Mouse (Mus musculus): ENCODE results near the gene Gm42957. TPM values are rescaled to one million over a fixed set of nuclear protein-coding genes. Genes with fewer than 3 reads are reported as not detected.
"Not testable (repeated sequence)": the region's sequence is repeated elsewhere in the genome, so short reads cannot be mapped to it uniquely, and the experiment has no call there.

The Gm42957 gene
- total RNA-seq, 2 experiments from 2014 or later: 0.17 to 0.66 TPM

DNA sequence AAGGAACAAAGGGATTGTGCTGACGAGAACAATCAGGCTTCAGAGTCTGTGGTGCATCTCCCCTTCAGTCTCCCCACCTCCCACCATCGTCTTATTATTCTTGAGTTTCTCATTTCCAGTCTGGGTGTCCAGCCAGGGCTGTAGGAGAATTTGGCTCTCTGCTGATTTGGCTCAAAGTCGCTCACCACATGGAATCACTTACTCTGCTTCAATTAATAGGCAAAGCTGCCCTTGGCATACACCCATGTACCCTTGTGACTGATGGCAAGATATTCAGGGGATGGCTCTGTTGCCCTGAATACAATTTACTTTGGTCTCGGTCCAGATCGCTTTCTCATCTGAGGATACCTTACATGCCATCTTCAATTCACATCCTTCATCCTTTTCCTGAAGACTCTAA is 32.0 kb upstream of the Gm42957 start:
- DNase-seq (ENCODE audit: low spot score in 2 of 2): no peak
- intact Hi-C loops (cut with DNase I): loop anchor here (2.0 kb wide), 1 partner anchor 25 kb away; the partner anchor contains the start of gene Rbm8a

DNA sequence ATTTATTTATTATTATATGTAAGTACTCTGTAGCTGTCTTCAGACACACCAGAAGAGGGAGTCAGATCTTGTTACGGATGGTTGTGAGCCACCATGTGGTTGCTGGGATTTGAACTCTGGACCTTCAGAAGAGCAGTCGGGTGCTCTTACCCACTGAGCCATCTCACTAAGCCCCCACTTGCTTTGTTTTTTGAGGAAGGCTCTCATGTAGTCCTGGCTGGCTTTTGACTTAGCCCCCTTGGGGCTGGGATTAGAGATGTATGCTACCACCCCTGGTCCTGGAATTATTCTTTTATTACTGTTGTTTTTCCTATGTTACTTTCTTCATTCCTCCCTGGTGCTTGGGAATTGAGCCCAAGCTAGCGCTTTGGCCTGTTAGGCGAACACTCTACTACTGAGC is 29.3 kb upstream of the Gm42957 start:
- intact Hi-C loops (cut with DNase I): not testable (repeated sequence)

DNA sequence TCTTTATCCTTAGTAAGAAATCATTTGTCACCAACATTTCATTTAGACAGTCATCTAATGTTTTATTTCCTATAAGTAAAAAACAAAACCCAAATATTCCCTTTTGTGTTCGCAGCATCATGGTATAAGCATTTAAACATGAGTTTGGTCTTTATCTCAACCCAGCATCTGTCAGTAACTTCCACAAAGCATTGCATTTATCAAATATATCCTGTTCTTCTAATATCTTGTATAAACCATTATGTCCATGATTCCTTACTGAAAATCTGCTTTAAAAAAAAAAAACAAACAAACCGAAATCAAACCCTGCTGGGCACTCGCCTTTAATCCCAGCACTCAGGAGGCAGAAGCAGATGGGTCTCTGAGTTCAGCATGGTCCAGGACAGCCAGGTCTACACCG is 28.7 kb upstream of the Gm42957 start:
- intact Hi-C loops (cut with DNase I): no loop called here
- DNase-seq (ENCODE audit: low spot score in 2 of 2): no peak

More for the DNA sequence above, 29.3 kb upstream of the Gm42957 start:
- not testable (repeated sequence) for DNase-seq (ENCODE audit: low spot score in 2 of 2)

DNA sequence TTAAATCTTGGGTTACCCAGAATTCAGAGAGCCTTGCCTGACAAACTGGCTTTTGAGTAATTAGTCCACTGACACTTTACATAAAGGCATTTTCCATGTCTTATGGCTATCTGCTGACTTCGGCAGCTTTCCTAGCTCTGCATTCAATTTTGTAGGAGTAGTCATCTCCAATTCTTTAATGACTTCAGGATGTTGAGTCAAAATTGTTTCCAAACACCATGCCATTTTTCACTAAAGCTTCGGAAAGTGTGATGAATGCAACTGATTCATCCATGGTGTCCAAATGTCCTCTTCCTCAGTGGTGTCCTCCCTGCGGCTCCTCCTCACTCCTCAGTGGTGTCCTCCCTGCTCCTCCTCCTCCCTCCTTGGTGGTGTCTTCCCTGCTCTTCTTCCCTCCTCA is 17.3 kb upstream of the Gm42957 start:
- intact Hi-C loops (cut with DNase I): no loop called here
- no peak for DNase-seq (ENCODE audit: low spot score in 2 of 2)

DNA sequence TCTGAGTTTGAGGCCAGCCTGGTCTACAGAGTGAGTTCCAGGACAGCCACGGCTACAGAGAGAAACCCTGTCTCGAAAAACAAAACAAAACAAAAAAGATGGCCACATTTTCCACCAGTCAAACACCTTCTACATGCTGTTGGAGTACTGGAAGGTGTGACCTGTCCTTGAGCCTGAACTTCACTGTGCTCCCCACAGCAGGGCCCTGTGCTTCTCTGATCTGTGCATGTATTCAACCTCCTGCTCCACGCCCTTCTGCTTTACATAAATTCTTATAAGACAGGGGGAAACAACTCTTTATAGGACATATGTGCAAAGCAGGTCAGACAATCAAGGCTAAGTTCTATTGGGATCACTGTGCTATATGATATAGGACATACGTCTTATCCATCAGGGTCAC is 12.1 kb upstream of the Gm42957 start:
- DNase-seq (ENCODE audit: low spot score in 2 of 2): no peak
- intact Hi-C loops (cut with DNase I): no loop called here

DNA sequence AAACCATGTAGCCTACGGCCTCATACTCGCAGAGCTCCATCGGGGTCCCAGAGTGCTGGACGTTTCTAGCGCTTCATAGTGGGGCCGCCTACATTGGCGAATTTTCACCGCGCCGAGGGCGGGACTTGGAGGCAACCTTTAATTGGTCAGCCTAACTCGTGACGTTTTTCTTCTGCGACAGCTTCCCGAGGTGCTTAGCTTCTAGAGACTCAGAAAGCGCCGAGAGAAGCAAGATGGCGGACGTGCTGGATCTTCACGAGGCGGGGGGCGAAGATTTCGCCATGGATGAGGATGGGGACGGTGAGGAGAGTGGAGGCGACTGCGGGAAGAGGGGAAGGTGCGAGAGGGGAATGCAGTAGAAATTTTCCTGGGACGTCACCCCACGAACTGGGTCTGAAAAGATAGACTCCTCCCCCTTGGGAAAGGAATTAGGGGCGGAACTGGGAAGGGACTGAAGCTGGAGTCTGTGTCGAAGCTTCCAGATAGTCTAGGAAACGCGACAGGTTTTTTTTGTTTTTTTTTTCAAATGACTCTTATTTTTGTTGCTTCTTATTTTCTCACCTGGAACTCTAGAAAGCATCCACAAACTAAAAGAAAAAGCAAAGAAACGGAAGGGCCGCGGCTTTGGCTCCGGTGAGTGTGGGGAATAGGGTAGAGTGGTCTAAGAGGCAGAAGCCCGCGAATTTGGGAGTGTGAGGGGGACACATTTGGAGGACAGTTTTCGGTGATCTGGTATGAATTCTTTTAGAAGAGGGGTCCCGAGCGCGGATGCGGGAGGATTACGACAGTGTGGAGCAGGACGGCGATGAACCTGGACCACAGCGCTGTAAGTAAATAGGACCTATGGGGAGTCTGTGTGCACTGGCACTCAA is 5.3 kb upstream of the Gm42957 start, which contains the start of gene Rbm8a:
Gene Rbm8a, plus strand, starts transcription at position 205 of the 872 bp plus-strand sequence.
- intact Hi-C loops (cut with DNase I): loop anchor here (2.0 to 10.0 kb wide), 2 partner anchors 27 to 45 kb away; no protein-coding TSS in a partner anchor
- DNase-seq (ENCODE audit: low spot score in 2 of 2): peak; percentile 96 to 97

DNA sequence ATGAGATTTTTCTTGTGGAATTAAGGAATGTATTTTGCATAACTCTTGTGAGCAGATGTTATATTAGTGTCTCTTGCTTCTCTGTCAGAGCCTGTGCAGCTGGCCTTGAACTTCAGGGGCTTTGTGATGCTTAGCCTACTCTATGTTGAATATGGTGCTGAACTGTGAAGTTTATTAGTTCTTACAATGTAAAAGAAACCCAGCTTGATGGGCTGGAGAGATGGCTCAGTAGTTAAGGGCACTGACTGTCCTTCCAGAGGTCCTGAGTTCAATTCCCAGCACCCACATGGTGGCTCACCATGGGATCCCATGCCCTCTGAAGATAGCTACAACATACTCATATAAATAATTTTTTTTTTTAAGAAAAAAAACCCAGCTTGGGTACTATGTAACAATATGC is 3.2 kb upstream of the Gm42957 start:
- intact Hi-C loops (cut with DNase I): loop anchor here (10.0 kb wide), 1 partner anchor 47 kb away; no protein-coding TSS in a partner anchor
- no peak for DNase-seq (ENCODE audit: low spot score in 2 of 2)

DNA sequence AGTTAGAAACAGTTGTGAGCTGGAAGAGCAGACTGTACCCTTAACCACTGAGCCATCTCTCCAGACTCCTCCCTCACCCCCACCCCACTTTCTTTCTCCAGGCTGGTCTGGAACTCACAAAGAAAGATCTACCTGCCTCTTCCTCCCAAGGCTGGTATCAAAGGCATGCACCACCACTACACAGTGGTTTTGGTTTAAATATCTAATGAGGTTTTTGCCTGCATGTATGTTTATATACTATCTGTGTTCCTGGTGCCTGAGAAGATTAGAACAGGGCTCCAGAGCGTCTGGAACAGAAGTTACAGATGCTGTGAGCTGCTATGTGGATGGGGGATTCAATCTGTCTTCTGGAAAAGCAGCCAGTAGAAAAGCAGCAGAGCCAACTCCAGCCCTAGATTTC is 1.3 kb upstream of the Gm42957 start:
- intact Hi-C loops (cut with DNase I): loop anchor here (2.0 to 10.0 kb wide), 2 partner anchors 49 to 83 kb away; no protein-coding TSS in a partner anchor

DNA sequence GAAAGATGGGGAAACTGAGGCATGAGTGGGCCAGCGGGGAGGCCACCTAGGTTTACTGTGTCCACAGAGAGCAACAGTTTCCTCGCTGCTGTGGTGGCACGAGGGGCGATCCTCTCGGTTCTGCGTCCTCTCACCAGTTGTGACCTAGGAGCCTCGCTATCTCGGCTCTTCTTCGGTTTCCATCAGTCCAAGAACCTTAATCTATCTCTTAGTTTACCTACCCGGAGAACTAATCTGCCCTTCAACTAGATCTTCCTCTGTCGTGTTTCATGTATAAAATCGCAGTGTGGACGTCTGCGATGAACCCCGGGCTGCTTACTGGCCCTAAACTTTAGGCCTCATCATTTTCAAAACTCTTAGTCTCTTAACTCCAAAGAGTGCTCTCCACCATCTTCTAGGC is 632 bp downstream of the Gm42957 start:
- no peak for DNase-seq (ENCODE audit: low spot score in 2 of 2)
- intact Hi-C loops (cut with DNase I): loop anchor here (2.0 to 10.0 kb wide), 2 partner anchors 51 to 85 kb away; no protein-coding TSS in a partner anchor

More for the DNA sequence above, 1.3 kb upstream of the Gm42957 start:
- DNase-seq (ENCODE audit: low spot score in 2 of 2): no peak

DNA sequence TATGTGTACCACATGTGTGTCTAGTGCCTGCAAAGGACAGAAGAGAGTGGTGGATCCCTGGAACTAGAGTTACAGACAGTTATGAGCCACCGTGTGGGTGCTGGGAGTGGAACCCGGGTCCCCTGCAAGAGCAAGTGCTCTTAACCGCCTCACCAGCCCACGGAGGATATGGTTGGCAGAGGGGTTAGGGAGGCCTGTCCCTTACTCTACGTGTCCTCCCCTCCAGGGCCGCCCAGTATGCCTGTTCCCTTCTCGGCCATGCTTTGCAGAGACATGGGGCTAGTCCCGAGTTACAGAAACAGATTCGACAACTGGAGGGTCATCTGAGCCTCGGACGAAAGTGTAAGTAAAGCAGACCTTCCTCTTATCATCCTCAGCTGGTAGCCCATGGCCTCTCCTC is 1.2 kb downstream of the Gm42957 start:
- intact Hi-C loops (cut with DNase I): loop anchor here (10.0 kb wide), 1 partner anchor 52 kb away; no protein-coding TSS in a partner anchor
- DNase-seq (ENCODE audit: low spot score in 2 of 2): no peak

DNA sequence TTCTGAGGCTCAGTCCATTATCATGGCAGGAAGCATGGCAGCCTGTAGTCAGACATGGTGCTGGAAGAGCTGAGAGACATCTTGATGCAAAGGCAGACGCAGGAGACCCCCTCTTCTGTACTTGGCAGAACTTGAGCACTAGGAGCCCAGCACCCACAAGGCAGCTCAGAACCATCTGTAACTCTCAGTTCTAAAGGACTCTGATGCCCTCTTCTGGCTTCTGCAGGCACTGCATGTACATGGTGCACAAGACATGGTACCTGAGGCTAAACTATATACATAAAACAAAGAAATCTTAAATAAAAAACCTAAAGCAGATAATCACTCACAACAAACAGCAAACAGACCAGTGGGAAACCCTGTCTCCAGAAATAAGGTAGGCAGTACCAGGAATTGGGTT is 3.9 kb downstream of the Gm42957 start:
- intact Hi-C loops (cut with DNase I): loop anchor here (10.0 kb wide), 1 partner anchor 54 kb away; no protein-coding TSS in a partner anchor
- peak; percentile 26 to 35 for DNase-seq (ENCODE audit: low spot score in 2 of 2)

DNA sequence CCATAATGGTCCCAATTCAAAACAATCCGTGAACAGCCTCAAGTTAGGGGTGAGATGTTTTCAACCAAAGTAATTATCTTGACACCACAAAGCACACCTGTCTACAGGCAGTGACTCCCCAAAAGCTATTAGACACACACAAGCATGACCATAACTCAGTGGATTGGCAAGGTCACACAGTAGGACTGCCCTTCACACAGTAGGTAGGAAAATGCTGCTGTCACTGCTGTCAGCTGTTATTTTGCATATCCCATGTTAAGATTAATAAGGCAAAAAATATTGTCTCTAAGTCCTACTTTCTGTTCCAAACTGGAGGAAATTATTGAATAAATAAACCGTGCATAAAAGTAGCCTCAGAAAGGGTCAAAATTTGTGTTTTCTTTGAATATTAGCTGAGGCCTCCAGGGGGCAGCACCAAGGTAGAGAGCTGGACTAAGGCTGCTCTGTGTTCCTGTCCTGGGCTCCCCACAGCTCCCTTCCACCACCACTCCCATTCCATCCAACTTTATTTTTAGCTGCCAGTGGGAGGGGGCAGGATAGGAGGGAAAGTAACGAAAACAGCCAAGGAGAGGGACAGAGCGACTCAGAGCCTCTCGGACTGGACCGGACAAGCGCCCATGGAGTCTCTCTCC is 9.9 kb downstream of the Gm42957 start, which contains the start of gene Itga10:
Gene Itga10, plus strand, starts transcription at position 567 of the 632 bp plus-strand sequence.
- intact Hi-C loops (cut with DNase I): no loop called here
- DNase-seq (ENCODE audit: low spot score in 2 of 2): no peak

DNA sequence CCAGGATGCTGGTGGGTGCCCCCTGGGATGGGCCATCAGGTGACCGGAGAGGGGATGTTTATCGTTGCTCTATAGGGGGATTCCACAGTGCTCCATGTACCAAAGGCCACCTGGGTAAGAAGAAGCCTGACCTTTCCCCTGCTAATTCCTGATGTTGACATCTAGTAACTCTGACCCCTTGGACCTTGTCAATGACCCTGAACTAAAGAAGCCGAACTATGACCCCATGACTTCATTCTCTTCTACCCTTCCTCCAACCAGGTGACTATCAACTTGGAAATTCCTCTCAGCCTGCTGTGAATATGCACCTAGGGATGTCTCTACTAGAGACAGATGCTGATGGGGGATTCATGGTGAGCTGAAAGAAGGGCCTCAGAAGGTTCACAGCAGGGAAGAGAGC is 12.1 kb downstream of the Gm42957 start:
- intact Hi-C loops (cut with DNase I): no loop called here
- DNase-seq (ENCODE audit: low spot score in 2 of 2): no peak

DNA sequence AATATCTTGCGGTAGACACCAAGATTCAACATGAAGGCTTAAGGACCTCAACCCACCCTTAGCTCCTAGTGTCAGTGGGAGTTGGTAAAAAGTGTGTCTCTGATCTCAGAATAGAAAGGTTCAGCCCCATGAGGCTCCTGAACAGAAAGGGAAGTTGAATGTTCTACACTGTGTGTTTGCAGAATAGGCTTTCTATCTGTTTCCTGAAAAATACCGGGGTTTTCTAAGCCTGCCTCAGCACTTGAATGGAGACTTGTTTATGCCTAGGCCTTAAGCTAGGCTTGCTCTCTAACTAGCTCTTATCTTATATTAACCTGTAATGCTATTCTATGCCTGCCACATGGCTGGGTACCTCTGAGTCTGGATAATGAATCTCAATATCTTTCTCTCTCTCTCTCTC is 25.6 kb downstream of the Gm42957 start:
- intact Hi-C loops (cut with DNase I): no loop called here
- DNase-seq (ENCODE audit: low spot score in 2 of 2): no peak

DNA sequence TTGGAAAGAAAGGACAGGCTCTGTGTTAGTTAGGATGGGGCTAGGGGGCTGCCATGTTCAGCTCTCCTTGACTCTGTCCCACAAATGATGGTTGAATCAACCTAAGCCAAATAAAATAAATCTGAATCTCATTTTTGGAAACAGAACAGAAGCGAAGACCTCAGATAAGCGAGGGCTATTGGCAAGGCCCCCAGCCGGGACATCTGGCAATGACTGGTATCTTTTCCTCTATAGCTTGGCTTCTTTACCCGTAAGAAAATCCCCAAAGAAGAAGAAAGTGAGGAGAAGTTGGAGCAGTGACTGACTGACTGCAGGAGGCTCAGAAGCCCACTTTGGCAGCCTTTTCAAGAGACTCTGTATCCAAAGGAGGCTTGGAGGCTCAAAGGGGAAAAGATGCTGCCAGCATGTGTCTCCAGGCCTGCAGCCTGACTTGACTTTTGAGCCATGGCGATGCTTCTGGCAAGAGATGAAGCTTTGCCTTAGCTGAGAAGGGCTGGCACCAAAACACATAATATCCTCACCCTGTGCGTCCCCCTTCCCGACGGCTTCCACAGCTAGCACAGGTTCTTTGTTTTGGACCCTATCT is 27.6 kb downstream of the Gm42957 start:
- no peak for DNase-seq (ENCODE audit: low spot score in 2 of 2)
- intact Hi-C loops (cut with DNase I): no loop called here

DNA sequence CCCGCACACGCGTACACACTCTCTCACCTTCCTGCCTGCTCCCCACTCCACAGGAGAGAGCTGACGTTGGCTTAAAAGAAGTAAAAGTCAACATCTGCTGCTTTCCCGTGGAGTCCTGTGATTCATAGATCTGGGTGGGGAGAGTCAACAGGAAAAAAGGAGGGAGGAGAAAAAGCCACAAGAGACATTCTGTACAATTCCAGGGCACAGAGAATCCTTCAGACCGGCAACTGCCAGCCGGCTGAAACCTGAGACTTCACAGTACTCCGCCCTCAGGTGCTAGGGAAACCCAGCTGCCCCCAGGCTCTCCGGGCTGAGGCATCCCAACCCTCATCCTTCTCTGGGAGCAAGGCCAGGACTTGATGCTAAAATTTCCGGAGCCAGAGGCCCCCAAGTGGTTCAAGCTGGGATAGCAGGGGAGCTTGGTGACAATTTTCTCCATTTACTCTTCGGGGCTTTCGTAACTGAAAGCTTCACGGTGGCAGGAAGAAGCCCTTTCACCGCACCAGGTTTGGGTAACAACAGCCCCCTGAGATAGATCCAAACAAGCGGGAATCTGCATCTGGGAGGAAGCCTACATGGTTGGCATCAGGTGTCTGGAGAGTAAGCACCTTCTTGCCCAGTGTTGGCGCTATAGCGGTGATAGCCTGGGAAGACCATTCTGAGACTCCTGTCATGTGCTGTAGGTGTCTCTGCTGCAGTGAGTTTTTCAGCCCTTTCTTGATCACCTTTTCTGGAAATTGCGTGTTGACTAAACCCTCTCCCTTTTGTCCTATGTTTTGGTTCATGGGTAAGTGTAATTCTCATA is 28.4 kb downstream of the Gm42957 start:
- peak; percentile 87 to 88 for DNase-seq (ENCODE audit: low spot score in 2 of 2)
- intact Hi-C loops (cut with DNase I): no loop called here

DNA sequence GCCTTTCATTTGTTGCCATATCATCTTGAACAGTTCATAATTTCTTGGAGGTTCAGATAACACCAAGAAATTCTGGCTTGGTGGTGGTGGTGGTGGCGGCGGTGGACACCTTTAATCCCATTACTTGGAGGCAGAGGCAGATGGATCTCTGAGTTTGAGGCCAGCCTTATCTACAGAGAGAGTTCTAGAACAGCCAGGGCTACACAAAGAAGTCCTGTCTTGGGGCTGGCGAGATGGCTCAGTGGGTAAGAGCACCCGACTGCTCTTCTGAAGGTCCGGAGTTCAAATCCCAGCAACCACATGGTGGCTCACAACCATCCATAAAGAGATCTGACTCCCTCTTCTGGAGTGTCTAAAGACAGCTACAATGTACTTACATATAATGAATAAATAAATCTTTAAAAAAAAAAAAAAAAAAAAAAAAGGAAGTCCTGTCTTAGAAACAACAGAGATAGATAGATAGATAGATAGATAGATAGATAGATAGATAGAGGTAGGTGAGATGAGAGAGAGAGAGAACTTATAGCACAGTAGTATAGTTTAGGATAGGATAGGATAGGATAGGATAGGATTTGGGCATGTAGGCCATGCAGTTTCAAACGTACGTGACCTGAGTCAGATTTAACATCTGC is 30.6 kb downstream of the Gm42957 start:
- intact Hi-C loops (cut with DNase I); DNase-seq (ENCODE audit: low spot score in 2 of 2): not testable (repeated sequence)

DNA sequence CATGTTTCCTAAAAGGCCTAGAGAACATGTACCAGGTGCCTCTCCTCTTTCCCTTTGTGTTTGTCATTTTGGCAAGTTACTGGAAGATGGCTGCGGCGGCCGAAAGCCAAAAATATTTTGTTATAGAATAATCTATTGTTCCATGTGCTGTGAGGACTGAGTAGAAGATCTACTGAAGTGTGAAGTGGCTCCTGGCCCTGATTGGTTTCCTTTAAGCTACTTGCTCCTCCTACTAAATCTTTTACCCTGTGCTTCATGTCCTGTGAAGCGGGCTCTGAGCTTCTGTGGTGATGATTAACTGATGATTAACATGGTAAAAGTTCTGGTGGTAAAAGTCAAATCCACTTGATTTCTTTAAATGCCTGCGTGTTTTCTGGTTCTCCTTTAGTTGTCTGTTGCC is 31.6 kb downstream of the Gm42957 start:
- no peak for DNase-seq (ENCODE audit: low spot score in 2 of 2)
- intact Hi-C loops (cut with DNase I): no loop called here

DNA sequence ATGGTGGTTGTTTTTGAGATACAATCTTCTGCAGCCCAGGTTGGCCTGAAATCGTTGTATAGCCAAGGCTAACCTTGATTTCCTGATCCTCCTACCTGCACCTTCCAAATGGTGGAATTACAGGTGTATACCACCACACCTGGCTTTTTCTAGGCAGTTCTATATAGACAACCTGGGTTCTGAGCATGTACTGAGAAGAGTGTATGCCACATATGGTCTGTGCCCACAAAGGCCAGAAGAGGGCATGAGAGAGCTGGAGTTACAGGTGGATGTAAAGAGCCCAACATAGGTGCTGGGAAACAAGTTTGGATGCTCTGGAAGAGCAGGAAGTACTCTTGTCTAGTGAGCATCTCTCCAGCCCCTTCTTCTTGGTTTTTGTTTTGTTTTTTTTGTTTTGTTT is 32.0 kb downstream of the Gm42957 start:
- intact Hi-C loops (cut with DNase I): no loop called here
- DNase-seq (ENCODE audit: low spot score in 2 of 2): no peak
